Mouse (Mus musculus): ENCODE results near the gene Rsrp1. TPM values are rescaled to one million over a fixed set of nuclear protein-coding genes. Genes with fewer than 3 reads are reported as not detected.
"Not testable (repeated sequence)": the region's sequence is repeated elsewhere in the genome, so short reads cannot be mapped to it uniquely, and the experiment has no call there.

The Rsrp1 gene
- 536 and 591 TPM in 2 replicates for polyA plus RNA-seq (2016; fragmentation: Nextera tagmentation; extraction: Ambion mirVana)

DNA sequence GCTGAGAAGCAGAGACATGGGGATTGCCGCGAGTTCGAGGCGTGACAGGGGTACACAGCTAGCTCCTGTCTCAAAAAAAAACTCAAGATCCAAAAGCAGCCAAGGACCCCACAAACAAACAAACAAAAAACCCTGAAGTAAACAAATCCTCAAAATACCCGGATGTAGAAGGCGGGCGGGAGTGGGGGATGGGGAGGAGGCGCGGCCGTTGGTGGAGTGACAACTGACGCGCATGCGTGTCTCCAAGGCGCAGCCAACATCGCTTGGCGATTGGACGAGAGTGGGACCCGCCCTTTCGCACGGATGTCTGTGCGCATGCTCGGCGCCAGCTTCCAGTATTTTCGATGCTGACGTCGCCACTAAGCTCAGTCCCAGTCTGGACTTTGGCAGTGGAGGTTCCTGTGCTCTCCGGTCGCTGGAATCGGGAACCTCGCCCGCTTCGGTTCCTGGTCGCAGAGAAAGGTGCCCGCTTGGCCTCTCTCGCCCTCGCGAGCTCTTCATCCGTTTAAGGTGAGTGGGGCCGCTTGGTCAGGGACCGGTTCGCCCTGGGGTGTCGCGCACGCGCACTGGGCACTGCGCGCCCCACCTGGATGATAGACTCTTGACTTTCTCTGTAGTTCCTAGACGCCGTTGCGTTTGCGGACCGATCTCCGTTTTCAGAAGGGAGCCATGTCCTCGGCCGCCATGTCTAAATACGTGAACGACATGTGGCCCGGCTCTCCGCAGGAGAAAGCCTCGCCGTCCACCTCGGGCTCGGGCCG, at the start of gene Rsrp1:
TSS of gene Rsrp1 (plus strand) at position 335 of the 761 bp plus-strand sequence.
- Histone ChIP-seq H3K4me2 (replicated peaks) (peak within 1 kb of the TSS; percentile 90), H3K9me3 (replicated peaks) (no peaks in the 10 kb centered on the region), H3K27ac (peak within 1 kb of the TSS; percentile 94), H3K36me3 (peaks cover 33% of the 10 kb centered on the region), H3K4me3 (peak within 1 kb of the TSS; percentile 100), H3K4me1 (peaks cover 19% of the 10 kb centered on the region), H3K9ac (peak within 1 kb of the TSS; percentile 96), H3K27me3 (no peaks in the 10 kb centered on the region)
- under 1% methylated on average over 62 of the region's 64 CpGs for WGBS
- peak; percentile 95 for ATAC-seq (ENCODE audit: low FRiP score)

- H3K4me1 ChIP-seq: peaks cover 5% of the 10 kb centered on the region
- 73% methylated on average over 9 of the region's 9 CpGs for WGBS
- H3K4me3 ChIP-seq: no peak overlapping the region
- H3K9me3 ChIP-seq (replicated peaks): no peaks in the 10 kb centered on the region
- H3K27me3 ChIP-seq: 0 out of 2 replicates have a peak, but pooled peaks cover 4% of the 10 kb centered on the region
- no peaks in the 10 kb centered on the region for H3K36me3 ChIP-seq
- no peak overlapping the region for H3K9ac ChIP-seq
- ATAC-seq (ENCODE audit: low FRiP score): no peak
- H3K27ac ChIP-seq: no peak overlapping the region
- no peak overlapping the region for H3K4me2 ChIP-seq (replicated peaks)
Measured at GRCm38 (mm10) chr4:134876171-134876570, 47.2 kb upstream of the Rsrp1 start.

DNA sequence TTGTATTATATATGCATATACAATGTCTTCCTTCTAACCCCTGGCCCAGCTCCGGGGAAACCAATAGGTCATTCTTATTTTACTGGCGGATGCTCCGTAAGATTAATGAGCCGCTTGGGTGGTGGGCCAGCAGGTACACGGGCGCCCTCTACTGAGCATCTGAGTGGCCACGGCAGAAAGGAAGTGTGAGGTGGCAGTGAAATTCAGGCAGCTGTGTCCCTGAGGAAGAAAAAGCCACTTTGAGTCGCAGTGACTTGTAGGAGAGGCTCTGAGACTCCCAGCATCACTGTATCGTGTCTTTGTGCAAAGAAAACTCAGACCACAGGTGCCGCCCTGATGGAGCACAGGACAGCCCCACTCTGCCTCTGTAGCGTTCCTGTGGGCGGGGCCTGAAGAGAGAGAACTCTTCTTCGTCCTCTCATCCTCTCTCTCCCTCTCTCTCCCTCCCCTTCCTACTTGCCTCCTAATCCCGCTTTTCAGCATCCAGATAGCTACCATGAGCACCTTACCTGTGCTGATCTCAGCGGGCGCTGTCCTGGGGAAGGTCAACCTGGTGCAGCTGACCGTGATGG, 43.9 kb upstream of the Rsrp1 start:
- Histone ChIP-seq H3K4me3 (peak overlapping the region; percentile 21), H3K9ac (no peak overlapping the region), H3K9me3 (replicated peaks) (no peaks in the 10 kb centered on the region), H3K27me3 (no peaks in the 10 kb centered on the region), H3K27ac (no peak overlapping the region), H3K4me2 (replicated peaks) (peak overlapping the region; percentile 53), H3K36me3 (no peaks in the 10 kb centered on the region), H3K4me1 (peaks cover 5% of the 10 kb centered on the region)
- no peak for ATAC-seq (ENCODE audit: low FRiP score)
- WGBS: 2% methylated on average over 17 of the region's 17 CpGs

- Histone ChIP-seq H3K4me3 (peak overlapping the region; percentile 21; the same call in 1 of the 2 replicates), H3K9ac (no peak overlapping the region)
- 34% methylated on average over 6 of the region's 6 CpGs for WGBS
Measured at GRCm38 (mm10) chr4:134880041-134880440, 43.4 kb upstream of the Rsrp1 start.

GRCm38 (mm10) chr4:134883266-134883665, 40.1 kb upstream of the Rsrp1 start:
- Histone ChIP-seq H3K4me2 (replicated peaks) (no peak overlapping the region), H3K36me3 (no peaks in the 10 kb centered on the region), H3K9me3 (replicated peaks) (no peaks in the 10 kb centered on the region), H3K9ac (no peak overlapping the region), H3K4me3 (no peak overlapping the region), H3K27ac (no peak overlapping the region), H3K27me3 (no peaks in the 10 kb centered on the region), H3K4me1 (peaks cover 5% of the 10 kb centered on the region)
- ATAC-seq (ENCODE audit: low FRiP score): no peak
- WGBS: 38% methylated on average over 6 of the region's 7 CpGs

More at GRCm38 (mm10) chr4:134880041-134880440, 43.4 kb upstream of the Rsrp1 start:
- H3K4me2 ChIP-seq (replicated peaks): peak overlapping the region; percentile 53
- H3K27me3 ChIP-seq: no peaks in the 10 kb centered on the region
- no peaks in the 10 kb centered on the region for H3K36me3 ChIP-seq
- H3K4me1 ChIP-seq: peaks cover 5% of the 10 kb centered on the region
- ATAC-seq (ENCODE audit: low FRiP score): no peak
- H3K9me3 ChIP-seq (replicated peaks): no peaks in the 10 kb centered on the region
- H3K27ac ChIP-seq: no peak overlapping the region

GRCm38 (mm10) chr4:134883808-134884207, 39.6 kb upstream of the Rsrp1 start:
- H3K27me3 ChIP-seq: no peaks in the 10 kb centered on the region
- peaks cover 5% of the 10 kb centered on the region for H3K4me1 ChIP-seq
- no peak overlapping the region for H3K27ac ChIP-seq
- no peak overlapping the region for H3K4me2 ChIP-seq (replicated peaks)
- no peak overlapping the region for H3K4me3 ChIP-seq
- 87% methylated on average over 10 of the region's 10 CpGs for WGBS
- no peak overlapping the region for H3K9ac ChIP-seq
- no peaks in the 10 kb centered on the region for H3K9me3 ChIP-seq (replicated peaks)
- ATAC-seq (ENCODE audit: low FRiP score): no peak
- no peaks in the 10 kb centered on the region for H3K36me3 ChIP-seq

GRCm38 (mm10) chr4:134884364-134884763, 39.0 kb upstream of the Rsrp1 start:
- Histone ChIP-seq H3K4me2 (replicated peaks) (no peak overlapping the region), H3K27me3 (no peaks in the 10 kb centered on the region), H3K4me1 (peaks cover 5% of the 10 kb centered on the region), H3K4me3 (no peak overlapping the region), H3K36me3 (no peaks in the 10 kb centered on the region), H3K27ac (no peak overlapping the region), H3K9ac (no peak overlapping the region), H3K9me3 (replicated peaks) (no peaks in the 10 kb centered on the region)
- no peak for ATAC-seq (ENCODE audit: low FRiP score)
- 97% methylated on average over 4 of the region's 4 CpGs for WGBS

DNA sequence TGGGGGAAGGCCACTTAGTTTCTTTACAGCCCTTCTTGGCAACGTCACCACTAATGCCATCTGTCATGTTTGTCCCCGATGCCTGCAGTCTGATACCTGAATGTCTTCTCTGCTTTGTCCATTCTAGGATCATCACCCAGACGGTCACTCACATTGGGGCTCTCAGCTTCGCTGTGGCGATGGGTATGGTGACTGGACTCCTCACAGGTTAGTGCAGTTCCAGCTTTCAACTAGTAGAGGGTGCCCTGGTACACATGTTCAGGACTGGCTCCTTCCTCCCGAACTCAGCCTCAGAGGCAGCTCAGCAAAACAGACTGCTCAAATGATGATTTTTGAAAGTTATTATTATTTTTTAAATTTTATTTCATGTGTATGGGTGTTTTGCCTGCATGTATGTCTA, 31.3 kb upstream of the Rsrp1 start:
- WGBS: 79% methylated on average over 6 of the region's 6 CpGs
- no peak overlapping the region for H3K9ac ChIP-seq
- H3K27ac ChIP-seq: no peak overlapping the region
- no peak for ATAC-seq (ENCODE audit: low FRiP score)
- peaks cover 23% of the 10 kb centered on the region for H3K36me3 ChIP-seq
- H3K4me3 ChIP-seq: no peak overlapping the region
- H3K9me3 ChIP-seq (replicated peaks): no peaks in the 10 kb centered on the region
- H3K27me3 ChIP-seq: no peaks in the 10 kb centered on the region
- peaks cover 3% of the 10 kb centered on the region; the same call in 1 of the 2 replicates for H3K4me1 ChIP-seq
- no peak overlapping the region for H3K4me2 ChIP-seq (replicated peaks)

GRCm38 (mm10) chr4:134897256-134897655, 26.1 kb upstream of the Rsrp1 start:
- WGBS: 81% methylated on average over 6 of the region's 6 CpGs
- no peak overlapping the region for H3K27ac ChIP-seq
- ATAC-seq (ENCODE audit: low FRiP score): no peak
- peaks cover 3% of the 10 kb centered on the region; the same call in 1 of the 2 replicates for H3K4me1 ChIP-seq
- H3K27me3 ChIP-seq: no peaks in the 10 kb centered on the region
- H3K9ac ChIP-seq: no peak overlapping the region
- H3K9me3 ChIP-seq (replicated peaks): no peaks in the 10 kb centered on the region
- H3K36me3 ChIP-seq: peaks cover 71% of the 10 kb centered on the region
- no peak overlapping the region for H3K4me3 ChIP-seq
- H3K4me2 ChIP-seq (replicated peaks): no peak overlapping the region

GRCm38 (mm10) chr4:134901126-134901525, 22.3 kb upstream of the Rsrp1 start:
- Histone ChIP-seq H3K36me3 (peaks cover 95% of the 10 kb centered on the region), H3K4me3 (no peak overlapping the region), H3K27ac (no peak overlapping the region), H3K27me3 (no peaks in the 10 kb centered on the region), H3K9ac (no peak overlapping the region), H3K4me2 (replicated peaks) (no peak overlapping the region), H3K4me1 (no peaks in the 10 kb centered on the region), H3K9me3 (replicated peaks) (no peaks in the 10 kb centered on the region)
- 96% methylated on average over 8 of the region's 8 CpGs for WGBS
- ATAC-seq (ENCODE audit: low FRiP score): no peak

DNA sequence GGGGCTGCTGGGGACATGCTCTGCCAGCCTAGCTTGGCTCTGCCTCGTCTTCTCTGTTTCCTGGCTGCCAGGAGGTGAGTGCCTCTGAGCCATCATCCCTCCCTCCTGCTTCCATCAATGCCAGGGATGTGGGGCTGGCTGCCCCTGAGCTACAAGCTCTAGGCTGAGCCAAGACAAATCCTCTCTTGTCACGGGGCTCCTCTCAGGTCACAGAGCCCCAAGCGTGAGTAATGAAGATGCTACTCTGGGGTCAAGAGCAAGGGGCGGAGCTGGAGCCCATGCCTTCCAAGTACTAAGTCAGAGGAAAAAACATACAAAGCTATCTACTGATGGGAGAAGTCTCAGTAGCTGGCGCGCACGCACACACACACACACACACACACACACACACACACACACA, 20.3 kb upstream of the Rsrp1 start:
- no peak overlapping the region for H3K9ac ChIP-seq
- no peak overlapping the region for H3K27ac ChIP-seq
- peaks cover 96% of the 10 kb centered on the region for H3K36me3 ChIP-seq

GRCm38 (mm10) chr4:134911406-134911805, 12.0 kb upstream of the Rsrp1 start:
- not testable (repeated sequence) for H3K9me3 ChIP-seq (replicated peaks); H3K9ac ChIP-seq; H3K27ac ChIP-seq; H3K4me2 ChIP-seq (replicated peaks); H3K27me3 ChIP-seq; ATAC-seq (ENCODE audit: low FRiP score); H3K4me3 ChIP-seq
- 95% methylated on average over 7 of the region's 8 CpGs for WGBS
- Histone ChIP-seq H3K4me1 (peaks cover 16% of the 10 kb centered on the region), H3K36me3 (peaks cover 46% of the 10 kb centered on the region)

More for the DNA sequence above, 20.3 kb upstream of the Rsrp1 start:
- 79% methylated on average over 7 of the region's 7 CpGs for WGBS
- Histone ChIP-seq H3K4me2 (replicated peaks) (no peak overlapping the region), H3K9me3 (replicated peaks) (no peaks in the 10 kb centered on the region), H3K27me3 (no peaks in the 10 kb centered on the region), H3K4me1 (no peaks in the 10 kb centered on the region), H3K4me3 (no peak overlapping the region)
- ATAC-seq (ENCODE audit: low FRiP score): no peak

All from hindbrain, embryonic 12.5 days (tissue).